Mouse (Mus musculus) common myeloid progenitor, adult 5-6 weeks (primary cell): Measurements from ENCODE around the gene 1810010H24Rik. TPM values are rescaled to one million over a fixed set of nuclear protein-coding genes. Genes with fewer than 3 reads are reported as not detected.
"Not testable (repeated sequence)": the region's sequence is repeated elsewhere in the genome, so short reads cannot be mapped to it uniquely, and the experiment has no call there.

Experiments used
- ATAC-seq: replicated peaks from 2 replicates; pipeline ENCODE4 v1.8.0; 2016; ENCODE audit warnings: low read depth, mild to moderate bottlenecking, moderate TSS enrichment, inconsistent platforms; ENCODE audit not compliant: poor library complexity, severe bottlenecking
- total RNA-seq: library from RNA; stranded (forward); fragments of 200-1000, 187-1606 nt; gene quantifications from 2 replicates; pipeline ENCODE4 v1.2.3, GENCODE M21; 2017

The 1810010H24Rik gene
- total RNA-seq, 1 experiment from 2014 or later, result 2.1 TPM

- peak; percentile 93 for ATAC-seq
Observed at GRCm38 (mm10) chr11:107012324-107013017, 13.0 kb upstream of the 1810010H24Rik start.

DNA sequence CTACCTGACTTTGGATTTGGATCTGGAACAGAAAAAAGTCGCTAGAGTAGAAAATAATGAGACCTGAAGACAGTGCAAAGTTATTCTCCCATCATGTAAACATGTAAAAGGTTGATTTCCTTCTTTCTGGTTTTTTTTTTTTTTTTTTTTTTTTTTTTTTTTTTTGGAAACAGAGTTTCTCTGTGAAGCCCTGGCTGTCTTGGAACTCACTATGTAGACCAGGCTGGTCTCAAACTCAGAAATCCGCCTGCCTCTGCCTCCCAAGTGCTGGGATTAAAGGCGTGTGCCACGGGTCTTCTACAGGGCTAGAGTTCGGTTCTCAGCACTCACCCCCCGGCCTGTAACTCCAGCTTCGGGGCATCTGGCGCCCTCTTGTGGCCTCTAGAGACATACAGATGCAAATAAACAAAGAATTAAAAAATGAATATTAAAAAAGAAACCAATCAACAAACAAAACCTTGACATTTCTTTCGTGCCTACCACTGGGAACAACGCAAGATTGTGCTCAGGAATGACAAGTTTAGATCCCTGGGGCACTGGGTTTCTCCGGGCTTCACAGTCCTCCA lies 11.4 kb upstream of the 1810010H24Rik start:
- ATAC-seq, result no peak

DNA sequence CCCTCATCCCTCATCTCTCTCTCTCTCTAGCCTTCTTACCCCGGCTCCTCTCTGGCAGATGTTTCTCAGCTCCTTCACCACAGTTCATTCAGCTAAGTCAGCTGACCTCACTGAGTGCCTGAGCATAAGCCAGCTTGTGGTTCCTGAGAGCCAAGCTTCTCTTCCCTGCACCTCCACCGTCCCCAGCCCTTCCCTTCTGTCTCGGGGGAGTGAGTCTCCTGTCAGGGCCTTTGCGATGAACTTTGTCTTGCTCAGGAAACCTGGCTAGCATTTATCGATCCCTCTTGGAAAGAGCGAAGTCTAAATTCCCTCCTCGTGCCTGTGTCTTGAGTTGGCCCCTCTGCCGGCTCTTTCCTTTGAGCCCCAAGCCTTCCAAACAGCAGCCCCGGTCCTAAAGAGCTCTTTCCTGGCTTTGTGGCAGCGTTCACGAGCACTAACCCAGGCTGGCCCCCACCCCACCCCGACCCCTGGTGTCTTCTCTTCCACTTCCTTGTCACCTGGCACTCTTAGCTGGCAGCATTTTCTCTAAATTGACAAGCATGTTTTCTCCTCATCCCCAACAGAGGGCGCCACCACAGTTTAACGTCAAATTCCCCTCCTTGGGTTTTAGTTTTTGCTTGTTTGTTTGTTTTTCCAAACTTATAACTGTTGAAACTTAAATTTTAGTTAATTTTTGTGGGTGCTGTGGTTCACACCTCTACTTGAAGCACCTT lies 10.7 kb upstream of the 1810010H24Rik start:
- ATAC-seq, result no peak

- not testable (repeated sequence) for ATAC-seq
Observed at GRCm38 (mm10) chr11:107015535-107016187, 9.8 kb upstream of the 1810010H24Rik start.

DNA sequence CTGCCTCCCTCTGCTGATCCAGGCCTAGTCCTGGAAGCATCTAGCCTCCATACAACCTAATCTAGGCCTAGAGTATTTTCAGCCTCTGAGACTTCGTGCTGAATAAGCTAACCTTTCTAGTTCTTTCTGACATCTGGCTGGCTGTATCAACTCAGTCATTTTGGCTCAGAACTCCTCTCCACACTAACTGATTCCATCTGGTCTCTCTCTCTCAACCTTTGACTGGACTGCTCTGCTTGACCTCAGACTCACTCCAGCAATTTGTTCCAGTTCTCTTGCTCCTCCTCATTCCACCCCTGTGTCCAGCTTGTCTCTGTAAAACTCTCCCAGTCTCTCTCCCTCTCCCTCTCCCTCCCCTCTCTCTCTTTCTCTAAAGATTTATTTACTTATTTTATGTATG lies 8.6 kb upstream of the 1810010H24Rik start:
- ATAC-seq, result no peak

DNA sequence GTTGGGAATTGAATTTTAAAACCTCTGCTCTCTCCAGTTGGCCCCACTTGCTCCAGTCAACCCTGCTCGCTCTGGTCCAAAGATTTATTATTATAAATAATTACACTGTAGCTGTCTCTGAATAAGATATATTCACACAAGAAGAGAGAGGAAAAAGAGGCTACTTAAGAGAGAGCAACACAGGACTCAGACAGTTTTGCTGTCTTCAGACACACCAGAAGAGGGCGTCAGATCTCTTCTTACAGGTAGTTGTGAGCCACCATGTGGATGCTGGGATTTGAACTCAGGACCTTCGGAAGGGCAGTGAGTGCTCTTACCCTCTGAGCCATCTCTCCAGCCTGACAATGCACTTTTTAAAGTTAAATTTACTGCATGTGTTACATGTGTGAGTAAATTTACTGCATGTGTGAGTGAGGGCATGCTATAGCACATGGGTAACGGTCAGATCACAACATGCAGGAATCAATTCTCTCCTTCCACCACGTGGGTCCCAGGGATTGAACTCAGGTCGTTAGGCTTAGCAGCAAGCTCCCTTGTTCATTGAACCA lies 8.1 kb upstream of the 1810010H24Rik start:
- ATAC-seq, result no peak

GRCm38 (mm10) chr11:107018606-107019005 lies 6.9 kb upstream of the 1810010H24Rik start:
- ATAC-seq, result no peak

DNA sequence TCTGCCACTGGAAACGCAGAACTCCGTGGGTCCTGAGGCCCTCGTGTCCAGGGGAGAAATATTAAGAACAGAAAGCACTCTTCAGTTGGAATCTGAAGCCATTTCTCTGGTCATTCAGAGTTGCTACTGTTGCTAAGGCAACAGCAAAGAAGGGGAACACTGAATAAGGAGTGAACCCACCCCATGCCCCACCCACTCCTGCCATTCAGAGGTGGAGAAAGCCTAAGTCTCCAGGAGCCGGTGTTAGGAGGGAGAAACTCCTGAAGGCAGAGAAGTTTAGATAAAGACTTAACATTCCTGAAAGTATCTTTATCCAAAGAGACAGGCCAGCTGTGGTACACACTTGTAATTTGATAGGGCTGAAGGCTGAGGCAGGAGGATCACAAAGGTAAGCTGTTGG lies 6.2 kb upstream of the 1810010H24Rik start:
- ATAC-seq, result no peak

- ATAC-seq, result not testable (repeated sequence)
Observed at GRCm38 (mm10) chr11:107019722-107020121, 5.8 kb upstream of the 1810010H24Rik start.

- ATAC-seq, result no peak
Observed at GRCm38 (mm10) chr11:107022050-107022683, 3.3 kb upstream of the 1810010H24Rik start.

DNA sequence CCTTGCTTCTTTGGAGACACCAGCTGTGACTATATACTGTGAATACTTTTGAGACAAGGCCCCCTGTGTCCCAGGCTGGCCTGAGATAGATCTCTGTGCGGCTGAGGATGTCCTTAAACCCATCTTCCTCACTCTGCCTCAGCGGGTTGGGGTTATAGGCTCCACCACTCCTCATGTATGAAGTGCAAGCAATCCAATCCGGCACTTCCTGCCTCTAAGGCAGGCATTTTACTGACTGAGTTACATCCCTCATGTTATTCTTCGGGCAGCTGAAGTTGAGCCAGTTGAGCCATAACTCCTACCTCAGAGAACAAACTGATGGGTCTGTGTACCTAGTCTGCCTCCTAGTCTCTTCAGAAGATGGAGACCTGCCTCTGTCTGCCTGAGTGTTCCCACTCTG lies 1.1 kb upstream of the 1810010H24Rik start:
- ATAC-seq, result no peak

DNA sequence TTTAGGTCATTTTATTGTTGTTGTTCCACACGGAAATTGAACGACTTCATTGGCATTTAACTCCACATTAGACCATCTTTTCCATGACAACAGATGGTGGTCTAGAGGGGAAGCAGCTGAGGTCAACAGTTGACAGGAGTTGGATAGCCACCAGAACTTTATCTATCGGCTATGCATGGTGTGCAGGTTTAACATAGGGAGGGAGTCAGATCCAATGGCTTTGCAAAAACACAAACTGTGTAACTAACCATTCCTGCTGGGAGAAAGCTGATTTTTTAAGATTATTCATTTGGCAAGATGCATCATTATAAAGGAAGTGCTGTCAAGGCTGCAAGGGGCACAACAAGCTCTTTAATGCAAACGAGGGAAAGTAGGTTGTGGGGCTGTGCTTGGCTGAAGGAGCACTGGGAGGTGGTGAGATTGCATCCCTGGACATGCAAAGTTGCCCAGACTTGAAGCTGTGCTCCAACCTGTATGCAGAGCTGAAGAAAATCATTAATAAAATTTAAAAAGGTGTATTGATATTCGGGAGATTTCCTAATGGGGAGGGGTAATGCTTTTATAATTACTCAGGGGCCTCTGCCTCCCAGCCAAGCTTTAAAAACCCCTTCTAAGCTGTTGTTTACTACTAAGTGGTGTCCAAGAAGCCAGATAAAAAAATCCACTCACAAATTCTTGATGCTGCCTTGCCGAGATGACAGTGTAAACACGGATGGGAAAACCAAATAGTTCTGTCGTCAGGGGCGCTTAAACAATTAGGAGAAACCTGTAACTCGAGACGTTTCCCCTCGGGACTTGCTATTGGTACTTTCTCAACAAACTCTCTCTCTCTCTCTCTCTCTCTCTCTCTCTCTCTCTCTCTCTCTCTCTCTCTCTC lies 1.3 kb downstream of the 1810010H24Rik start:
- ATAC-seq, result peak; percentile 17; the same call in 1 of the 2 replicates

DNA sequence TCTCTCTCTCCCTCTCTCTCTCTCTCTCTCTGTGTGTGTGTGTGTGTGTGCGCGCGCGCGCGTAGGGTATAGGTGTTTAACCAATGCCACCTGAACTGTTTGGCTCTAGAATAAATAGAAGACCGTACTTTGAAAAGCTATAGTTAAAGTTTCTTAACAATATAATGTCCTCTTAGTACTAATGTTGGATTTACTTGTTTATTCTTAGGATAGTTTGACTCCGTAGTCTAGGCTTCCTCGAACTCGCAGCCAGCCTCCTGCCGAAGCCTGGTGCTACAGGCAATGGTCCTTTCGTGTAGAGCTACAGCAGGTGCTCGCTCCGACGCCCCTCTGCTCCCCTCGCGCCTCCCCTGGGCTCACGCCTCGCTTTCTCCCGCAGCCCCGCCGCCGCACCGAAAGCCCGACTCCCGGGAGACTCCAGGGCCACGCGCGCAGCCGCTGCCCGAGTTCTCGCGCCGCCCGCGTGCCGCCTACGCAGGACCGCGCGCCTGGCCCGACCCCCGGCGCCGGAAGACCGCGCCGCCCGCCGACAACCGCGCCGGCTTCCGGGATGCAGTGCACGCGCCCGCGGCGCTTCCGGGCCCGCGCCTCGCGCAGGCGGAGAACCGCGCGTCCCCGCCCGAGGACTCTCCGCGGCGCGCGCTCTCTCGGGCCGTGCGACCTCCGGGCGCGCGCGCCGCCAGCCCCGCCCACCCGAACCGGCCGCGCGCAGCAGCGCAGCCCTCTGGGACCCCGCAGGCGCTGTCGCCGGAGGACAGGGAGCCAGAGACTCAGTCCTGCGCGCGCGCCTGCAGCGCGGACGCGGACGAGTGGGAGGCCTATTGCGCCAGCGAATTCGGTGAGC lies 2.2 kb downstream of the 1810010H24Rik start:
- ATAC-seq, result peak; percentile 65

- peak; percentile 1; the same call in 1 of the 2 replicates for ATAC-seq
Observed at GRCm38 (mm10) chr11:107028275-107028618, 2.8 kb downstream of the 1810010H24Rik start.

GRCm38 (mm10) chr11:107028754-107029153 lies 3.3 kb downstream of the 1810010H24Rik start:
- ATAC-seq, result no peak

GRCm38 (mm10) chr11:107029536-107029935 lies 4.1 kb downstream of the 1810010H24Rik start:
- ATAC-seq, result no peak

DNA sequence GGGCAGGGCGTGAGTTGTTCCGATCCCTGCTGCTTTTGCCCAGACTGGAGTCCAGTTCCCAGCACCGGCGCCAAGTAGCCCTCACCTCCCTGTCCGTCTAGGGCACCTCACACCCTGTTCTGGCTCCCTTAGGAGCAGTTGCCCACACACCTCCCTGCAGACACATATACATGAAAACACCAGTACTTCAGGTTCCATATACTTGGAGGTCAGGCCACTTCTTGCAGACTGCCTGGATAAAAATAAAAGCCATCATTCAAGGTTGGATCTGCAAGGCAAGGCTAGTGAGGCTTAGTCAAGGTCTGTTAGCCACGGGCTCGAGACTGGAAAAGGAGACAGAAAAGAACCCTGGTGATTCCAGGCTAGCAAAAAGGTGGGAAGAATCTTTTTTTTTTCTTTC lies 6.2 kb downstream of the 1810010H24Rik start:
- ATAC-seq, result no peak

GRCm38 (mm10) chr11:107034085-107034810 lies 8.8 kb downstream of the 1810010H24Rik start:
- ATAC-seq, result no peak
